Mouse (Mus musculus) layer of hippocampus, adult 11-12 months (tissue): ENCODE results near the gene Sox9.

Source experiments
- DNase-seq: peaks from one replicate; pipeline ENCODE4 v3.0.0; 2022; ENCODE audit warnings: low spot score

The Sox9 gene

DNA sequence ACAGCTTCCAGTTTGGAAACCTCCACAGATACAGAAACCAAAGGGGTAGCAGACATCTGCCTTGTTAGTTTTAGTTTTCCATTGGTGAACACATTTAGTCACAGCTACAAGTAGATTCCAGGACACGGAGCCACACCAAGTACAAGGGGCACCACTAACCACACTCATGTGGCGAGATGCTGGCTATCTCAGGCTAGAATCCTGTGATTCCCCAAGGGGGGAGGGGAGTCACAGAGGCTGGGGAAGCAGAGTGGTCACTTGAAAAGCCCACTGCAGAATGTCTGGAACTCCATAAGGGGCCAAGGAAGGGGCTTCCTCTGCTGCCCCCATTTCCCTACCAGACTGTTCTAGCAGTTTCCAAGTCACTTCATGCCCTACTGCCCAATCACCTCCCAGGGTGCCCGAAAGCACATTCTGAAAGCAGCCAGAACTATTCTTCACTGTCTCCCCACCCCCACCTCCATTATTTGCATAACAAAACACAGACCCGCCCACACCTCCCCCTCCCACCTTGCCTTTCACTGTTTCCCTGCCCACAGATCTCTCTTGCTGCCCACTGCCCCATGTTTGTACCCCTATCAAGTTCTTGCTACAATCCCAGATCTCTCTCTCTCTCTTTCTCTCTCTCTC is 19.3 kb downstream of the Sox9 start:
- no peak for DNase-seq

DNA sequence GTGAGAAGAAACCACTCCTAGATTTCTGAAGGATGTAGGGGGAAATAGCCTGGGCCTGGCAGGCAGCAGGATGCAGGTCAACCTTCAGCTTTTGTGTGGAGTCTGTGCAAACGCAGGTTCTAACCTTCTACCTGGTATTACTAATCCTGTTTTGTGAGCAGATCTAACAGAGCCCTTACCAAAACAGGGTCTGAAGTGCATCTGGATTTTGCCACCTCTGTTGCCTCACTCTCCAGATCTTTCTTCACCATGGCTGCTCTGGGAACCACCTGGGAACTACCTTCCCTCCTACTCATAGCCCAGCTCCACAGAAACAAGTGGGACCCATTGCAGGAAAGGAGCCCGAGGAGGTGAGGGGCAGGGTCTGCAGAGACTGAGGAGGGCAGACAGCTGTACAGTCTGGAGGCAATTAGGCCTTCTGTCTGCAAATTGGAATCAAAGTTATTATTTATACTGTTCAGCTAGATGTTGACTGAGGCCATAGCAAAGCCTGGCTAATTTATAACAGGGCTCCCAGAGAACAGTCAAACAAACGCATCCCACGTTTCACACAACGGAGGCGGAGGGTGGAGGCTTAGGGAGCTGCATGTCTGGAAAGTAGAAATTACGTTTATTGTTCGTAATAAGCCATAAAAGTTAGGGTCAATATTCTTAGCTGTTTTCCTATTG is 25.9 kb downstream of the Sox9 start:
- DNase-seq, result no peak

DNA sequence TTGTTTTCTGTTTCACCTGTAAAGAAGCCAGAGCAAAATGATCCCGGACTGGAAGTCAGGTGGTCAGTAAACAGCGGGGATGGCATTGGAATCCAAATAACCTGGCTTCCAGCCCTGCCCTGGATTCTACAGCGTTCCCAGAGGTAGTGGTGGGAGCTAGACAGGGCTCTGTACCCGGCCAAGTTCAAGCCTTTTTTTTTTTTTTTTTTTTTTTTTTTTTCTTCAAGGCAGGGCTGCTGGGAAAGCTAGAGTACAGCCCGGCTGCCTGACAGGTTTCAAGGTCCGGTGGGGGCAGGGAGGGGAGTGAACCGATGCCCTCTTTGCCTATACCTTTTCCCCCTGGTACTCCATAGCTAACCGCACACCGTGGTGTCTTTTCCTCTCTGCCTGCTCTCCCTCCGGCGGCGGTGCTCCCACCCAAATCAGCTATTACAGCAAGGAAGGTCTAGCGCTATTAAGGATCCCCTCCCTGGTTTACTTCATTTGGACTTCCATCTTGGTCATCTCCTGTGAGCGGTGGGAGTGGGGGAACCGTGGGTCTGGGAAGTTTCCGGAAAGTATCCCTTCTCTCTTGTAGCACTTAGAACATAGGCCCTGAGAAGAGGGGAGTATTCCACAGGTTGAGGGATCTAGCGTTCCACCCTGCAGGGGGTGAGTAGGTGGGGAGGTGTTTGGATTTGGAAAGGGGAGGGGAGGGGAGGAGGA is 28.6 kb downstream of the Sox9 start:
- peak; percentile 25 for DNase-seq

DNA sequence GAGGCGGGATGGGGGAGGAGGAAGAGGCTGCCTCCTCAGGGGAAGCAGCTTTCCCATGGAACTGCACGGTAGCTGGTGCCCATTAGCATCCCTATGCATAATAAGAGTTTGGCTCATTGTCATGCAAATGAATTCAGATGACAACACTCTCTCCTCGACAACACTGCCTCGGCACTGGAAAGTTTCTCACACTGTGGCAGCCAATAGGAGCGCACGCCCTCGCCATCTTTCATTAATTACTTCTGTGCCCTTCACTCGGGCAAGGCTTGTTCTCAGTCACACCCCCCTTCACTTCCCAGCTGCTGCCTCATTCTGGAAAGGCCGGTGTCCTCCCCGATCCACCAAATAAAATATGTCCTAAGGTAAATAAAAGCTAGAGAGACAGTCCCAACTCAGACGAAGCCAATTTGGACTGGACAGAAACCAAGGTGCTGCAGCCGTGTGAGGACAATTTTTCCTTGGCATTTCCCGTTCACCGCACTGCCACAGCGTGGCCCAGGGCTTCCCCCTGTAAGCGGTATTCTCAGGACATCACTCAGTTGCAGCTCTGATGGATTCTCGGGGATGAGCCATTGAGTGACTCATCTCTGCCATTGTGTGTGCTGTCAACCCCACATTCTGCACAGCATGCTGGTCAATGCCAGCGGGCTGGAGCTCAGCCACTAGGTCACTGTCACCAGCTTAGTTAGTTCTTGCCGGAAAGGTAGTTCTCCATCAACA is 29.3 kb downstream of the Sox9 start:
- peak; percentile 54 for DNase-seq

DNA sequence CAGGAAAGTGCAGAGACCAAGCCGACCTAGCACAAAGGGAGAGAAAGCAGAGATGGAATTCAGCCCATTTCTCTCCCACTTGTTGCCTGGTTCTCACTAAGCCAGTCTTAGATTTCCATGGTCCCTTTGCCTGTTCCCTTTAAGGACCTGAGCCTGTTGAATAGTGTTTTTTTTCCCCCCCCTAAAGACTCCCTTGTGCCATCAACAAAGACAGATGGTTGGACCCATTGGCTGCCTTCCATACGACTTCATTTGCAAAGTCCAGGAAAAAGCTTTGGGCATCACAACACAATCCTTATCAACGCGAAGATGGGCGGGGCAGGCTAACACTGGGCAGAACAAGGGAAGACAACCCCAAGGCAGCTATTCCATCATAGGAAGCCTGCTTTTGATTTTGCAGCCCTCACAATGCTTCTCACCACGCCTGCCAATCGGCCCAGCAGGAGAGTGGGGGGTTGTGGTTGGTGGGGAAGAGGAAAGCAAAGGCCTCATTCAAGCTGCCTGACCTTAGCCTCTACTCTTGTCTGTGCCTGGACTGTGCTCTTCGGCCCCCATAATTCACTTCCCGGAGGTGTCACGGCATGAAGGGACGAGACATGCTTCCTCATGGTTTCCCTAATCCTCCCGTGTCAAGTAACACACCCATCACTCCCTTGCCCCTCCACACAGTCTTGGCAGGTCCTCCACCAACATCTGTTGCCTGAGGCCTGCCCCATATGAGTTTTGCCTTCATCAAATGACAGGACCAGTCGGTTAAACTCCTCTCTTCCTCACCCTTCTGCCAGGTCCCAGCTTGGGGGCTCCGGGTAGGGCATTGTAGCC is 36.0 kb downstream of the Sox9 start:
- DNase-seq, result no peak

DNA sequence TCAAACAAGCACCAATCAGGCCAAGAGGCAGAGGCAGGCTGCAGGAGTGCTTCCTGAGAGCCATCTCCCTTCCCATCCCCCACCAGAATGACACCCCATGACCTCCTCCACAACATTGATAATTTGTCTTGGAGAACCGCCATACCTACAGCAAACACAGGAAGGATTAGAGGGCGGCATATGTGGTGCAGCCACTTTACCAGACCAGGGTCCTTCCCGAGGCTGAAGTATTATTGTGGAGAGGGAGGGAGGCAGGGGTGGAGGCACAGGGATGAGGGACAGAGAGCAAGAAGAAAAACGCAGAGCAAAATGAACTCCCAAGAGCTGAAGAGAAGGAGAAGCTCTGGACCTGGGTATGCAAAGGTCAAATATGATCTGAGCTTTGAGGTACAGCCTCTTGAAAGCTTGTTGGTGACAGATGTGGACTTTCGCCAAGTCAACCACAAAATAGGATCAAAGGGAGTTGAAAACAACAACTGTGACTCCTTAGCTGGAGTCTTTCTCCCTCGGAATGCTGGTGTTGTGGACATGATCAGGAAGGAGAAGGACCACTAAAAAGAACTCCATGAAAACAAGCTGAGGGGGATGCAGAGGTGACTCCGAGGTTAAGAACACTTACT is 36.7 kb downstream of the Sox9 start:
- no peak for DNase-seq

DNA sequence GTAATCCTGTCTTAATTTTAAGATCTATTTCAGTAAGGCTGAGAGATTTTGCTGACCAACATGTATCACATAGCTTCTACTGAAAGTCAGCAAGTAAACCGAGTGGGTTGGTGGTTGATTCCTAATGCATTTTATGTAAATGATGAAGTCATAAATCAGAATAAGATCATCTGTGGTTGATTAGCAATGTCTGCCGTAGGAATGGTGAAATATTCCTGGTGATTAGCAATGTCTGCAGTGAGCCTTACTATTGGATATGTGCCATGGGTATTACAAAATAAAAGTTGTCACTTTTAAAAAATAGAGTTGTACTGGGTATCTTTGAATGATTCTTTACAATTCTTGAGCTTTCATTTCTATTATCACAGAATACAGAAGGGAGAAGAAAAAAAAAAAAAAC is 39.5 kb downstream of the Sox9 start:
- DNase-seq, result no peak

DNA sequence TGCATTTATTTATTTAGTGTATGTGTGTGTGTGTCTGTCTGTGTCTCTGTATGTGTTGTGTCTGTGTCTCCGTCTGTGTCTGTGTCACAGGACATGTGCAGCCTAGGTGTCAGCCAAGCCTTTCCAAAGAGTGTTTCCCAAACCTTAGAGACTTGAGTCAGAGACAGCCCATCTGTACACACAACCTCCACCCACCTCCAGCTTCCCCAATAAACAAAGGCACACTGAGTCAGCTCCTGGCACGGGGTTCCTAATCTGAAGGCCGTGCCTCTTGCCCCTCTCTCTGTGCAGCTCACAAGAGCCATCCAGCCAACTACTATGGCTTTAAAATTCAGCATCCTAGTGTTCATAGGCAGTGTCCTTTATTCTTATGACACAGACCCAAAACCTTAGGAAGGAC is 42.1 kb downstream of the Sox9 start:
- DNase-seq, result no peak

DNA sequence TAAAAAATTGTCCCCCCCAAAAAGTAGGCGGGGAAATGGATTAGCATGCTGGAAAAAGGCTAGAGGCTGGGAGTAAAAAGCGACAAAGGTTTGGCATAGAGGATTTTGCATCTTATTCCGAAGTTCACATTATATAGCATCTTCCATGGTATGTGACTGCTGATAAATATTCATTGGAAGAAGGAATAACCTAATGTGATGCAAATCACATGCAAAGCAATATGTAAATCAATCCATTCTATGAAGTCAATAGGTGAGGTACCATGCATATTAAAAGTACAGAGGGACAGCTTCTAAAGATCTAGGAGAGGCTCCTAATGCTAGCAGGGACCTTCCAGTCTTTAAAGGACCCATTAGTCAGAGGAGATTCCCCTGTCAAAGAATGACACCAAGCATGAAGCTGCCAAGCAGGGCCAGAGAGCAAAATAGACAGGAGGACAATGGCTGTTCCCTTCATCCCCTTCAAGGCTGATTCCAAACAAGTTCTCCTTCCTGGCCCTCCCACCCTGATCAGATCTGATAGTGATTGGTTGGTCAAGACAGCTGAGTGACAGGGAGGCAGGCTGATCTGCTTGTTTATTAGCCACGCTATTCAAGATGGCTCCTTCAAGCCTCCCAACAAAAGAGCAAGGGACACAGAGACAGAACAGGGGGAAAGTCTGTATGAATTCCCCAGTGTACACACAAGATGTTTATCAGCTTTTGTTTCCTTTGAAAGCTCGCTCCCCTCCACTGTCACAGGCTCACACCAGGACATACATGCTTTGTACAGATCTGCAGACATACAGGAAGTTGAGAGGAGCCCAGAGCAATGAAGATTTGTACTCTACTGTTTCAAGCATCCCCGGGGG is 44.4 kb downstream of the Sox9 start:
- no peak for DNase-seq

DNA sequence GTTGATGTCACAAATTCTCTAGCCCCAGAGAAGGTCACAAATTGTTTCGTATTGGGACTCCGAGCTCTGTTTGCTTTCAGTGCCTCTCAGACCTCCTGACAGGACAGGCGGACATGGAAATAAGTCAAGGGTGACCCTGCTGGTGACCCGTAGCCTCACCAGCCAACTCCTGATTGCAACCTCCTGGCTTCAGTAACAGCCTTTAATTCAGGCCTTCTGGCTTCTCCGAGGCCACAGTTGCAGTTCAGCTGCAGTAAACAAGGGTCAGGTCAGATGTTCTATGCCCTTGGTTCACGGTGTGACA is 45.0 kb downstream of the Sox9 start:
- DNase-seq, result no peak

DNA sequence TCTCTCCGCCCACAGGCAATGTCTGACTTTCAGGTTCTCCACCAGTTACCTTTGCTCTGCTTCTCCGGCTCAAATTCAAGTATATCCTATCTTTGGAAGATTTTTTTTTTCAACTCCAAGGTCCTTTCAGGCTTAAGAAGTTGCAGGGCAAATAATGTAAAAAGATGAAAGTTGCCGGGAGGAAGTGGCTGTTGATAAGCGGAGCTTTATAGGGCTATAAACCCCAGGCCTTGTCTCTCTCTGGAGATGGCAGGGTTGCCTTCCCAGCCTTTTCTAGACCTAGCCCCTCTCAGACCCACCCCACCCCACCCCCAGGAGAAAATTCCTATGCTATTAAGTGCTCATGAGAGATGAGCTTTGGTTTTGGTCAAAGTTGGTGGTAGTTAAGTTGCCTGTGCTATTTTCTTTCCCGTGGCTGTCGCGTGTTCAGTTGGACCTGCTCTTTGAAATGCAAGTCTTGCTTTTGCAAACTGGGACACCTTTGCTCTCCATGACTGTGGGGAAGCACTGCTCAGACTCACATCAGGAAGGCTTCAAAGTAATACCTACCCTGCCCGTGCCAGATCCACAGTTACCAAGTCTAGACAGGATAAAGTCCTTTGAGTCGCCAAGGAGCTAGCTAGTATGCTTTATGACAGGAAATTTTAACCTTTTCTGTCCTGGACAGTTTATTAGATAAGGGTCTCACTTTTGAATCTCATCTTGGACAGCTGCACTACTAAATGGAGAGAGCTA is 46.7 kb downstream of the Sox9 start:
- no peak for DNase-seq

DNA sequence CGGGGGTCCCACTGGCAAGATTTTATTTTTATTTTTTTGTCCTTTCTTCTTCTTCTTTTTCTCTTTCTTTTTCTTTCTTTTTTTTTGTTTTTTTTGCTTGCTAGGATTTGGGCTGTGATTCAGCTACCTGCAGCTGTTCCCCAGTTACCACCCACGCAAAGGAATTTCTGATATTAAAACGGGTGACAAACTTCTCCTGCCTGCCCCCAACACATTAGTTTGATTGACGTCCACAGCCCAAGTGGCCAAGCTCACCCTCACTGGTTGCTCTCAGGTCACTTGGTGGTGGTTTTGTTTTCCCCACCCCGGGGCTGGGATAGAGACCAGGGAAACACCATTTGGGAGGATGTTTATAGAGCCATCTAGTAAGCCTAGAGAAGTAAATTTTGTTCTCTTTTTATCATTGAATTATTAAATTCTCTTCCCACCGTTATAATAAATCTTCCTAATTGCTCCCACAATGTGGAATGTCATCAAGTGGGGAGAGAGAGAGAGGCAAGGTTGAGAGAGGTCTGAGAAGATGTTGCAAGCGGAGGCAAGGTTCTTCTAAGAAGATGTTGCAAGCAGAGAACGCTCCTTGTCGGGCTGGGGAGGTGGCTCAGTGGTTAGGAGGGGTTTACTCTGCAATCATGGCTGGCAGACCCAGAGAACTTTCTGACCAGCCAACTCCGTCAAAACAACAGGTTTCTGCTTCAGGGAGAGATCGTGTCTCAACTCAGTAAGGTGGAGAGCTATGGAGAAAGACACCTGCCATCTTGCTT is 52.4 kb downstream of the Sox9 start:
- DNase-seq, result peak; percentile 18

DNA sequence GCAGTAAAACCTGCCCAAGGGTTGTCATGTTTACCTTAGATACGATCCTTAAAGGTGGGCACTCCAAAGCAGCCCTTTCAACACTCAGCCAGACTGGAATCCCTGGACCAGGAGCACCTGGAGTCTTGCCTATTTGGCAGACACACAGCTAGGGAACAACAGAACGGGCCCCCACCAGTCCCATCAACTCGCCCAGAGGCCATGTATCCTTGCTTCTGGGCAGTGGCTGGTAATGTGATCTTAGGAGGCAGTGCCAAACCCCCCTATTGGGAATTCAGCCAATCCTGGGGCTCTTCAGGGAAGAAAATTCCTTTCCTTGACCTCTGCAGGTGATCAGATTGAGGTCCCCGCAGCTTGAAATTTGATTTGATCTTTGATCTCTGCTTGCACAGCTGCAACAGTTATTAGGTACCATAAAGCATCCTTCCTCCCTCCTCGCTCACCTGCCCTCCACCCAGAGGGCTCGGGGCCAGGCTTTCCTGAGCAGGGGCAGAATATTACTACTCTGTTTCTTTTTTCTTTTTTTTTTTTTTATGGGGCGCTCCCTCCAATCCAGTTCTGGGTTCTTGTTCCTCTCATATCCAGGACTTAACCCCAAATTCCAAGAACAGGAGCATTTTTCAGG is 53.6 kb downstream of the Sox9 start:
- DNase-seq, result no peak
